Mouse (Mus musculus) embryonic facial prominence, embryonic 11.5 days (tissue): Measurements from ENCODE around the gene Lpin2. TPM values are rescaled to one million over a fixed set of nuclear protein-coding genes. Genes with fewer than 3 reads are reported as not detected.

ENCODE experiments used
- ATAC-seq: fragments of 200-750 bp; cut with Nextera tagmentation; replicated peaks from 2 replicates; pipeline ENCODE4 v1.8.0; 2017; ENCODE audit warnings: low read depth; ENCODE audit not compliant: insufficient number of reproducible peaks, low FRiP score, low TSS enrichment
- DNase-seq: peaks from one replicate; pipeline ENCODE4 v3.0.0-alpha.2; 2015; ENCODE audit warnings: low spot score
- H3K27ac ChIP-seq: fragments of 300-500 bp; sonication (generic); replicated peaks from 2 replicates; pipeline ENCODE4 v1.5.1; 2014; ENCODE audit warnings: mild to moderate bottlenecking, low read depth, low read length, control low read depth
- H3K27me3 ChIP-seq: fragments of 300-500 bp; sonication (generic); 2 replicates; pipeline ENCODE4 v1.6.1; 2014; ENCODE audit warnings: mild to moderate bottlenecking, low read length, moderate library complexity, mixed read lengths; ENCODE audit not compliant: control insufficient read depth, insufficient read depth
- H3K36me3 ChIP-seq: fragments of 300-500 bp; sonication (generic); replicated peaks from 2 replicates; pipeline ENCODE4 v1.6.1; 2014; ENCODE audit warnings: low read depth, mild to moderate bottlenecking, low read length, moderate library complexity, mixed read lengths; ENCODE audit not compliant: control insufficient read depth, insufficient read depth
- H3K4me1 ChIP-seq: fragments of 300-500 bp; sonication (generic); 2 replicates; pipeline ENCODE4 v1.6.1; 2014; ENCODE audit warnings: low read length, mixed read lengths; ENCODE audit not compliant: control insufficient read depth, insufficient read depth
- H3K4me2 ChIP-seq: fragments of 300-500 bp; sonication (generic); 2 replicates; pipeline ENCODE4 v1.6.1; 2014; ENCODE audit warnings: low read depth, mild to moderate bottlenecking, control low read depth, low read length, moderate library complexity
- H3K4me3 ChIP-seq: fragments of 300-500 bp; sonication (generic); 2 replicates; pipeline ENCODE4 v1.5.1; 2014; ENCODE audit warnings: low read depth, low read length, control low read depth
- H3K9ac ChIP-seq: fragments of 300-500 bp; sonication (generic); replicated peaks from 2 replicates; pipeline ENCODE4 v1.6.1; 2014; ENCODE audit warnings: mild to moderate bottlenecking, control low read depth, low read length
- H3K9me3 ChIP-seq: fragments of 300-500 bp; sonication (generic); replicated peaks from 2 replicates; pipeline ENCODE4 v1.6.1; 2016; ENCODE audit warnings: mild to moderate bottlenecking, low read length, inconsistent platforms, mixed read lengths; ENCODE audit not compliant: control insufficient read depth
- WGBS: fragments of 180-500 bp; shearing (Covaris S2); extraction: QIAGEN DNeasy Blood & Tissue Kit; methylation state at CpG from one replicate; pipeline ENCODE4 v1.1.7; 2014; 5-methylcytosine and 5-hydroxymethylcytosine counted together
- polyA plus RNA-seq: library from polyadenylated mRNA; unstranded; fragments of >200 nt; fragmentation: Nextera tagmentation; extraction: Ambion mirVana; gene quantifications from 2 replicates; pipeline ENCODE4 v1.2.1, GENCODE M21; 2014

Gene Lpin2
- 46.3 and 49.4 TPM in 2 replicates for polyA plus RNA-seq

DNA sequence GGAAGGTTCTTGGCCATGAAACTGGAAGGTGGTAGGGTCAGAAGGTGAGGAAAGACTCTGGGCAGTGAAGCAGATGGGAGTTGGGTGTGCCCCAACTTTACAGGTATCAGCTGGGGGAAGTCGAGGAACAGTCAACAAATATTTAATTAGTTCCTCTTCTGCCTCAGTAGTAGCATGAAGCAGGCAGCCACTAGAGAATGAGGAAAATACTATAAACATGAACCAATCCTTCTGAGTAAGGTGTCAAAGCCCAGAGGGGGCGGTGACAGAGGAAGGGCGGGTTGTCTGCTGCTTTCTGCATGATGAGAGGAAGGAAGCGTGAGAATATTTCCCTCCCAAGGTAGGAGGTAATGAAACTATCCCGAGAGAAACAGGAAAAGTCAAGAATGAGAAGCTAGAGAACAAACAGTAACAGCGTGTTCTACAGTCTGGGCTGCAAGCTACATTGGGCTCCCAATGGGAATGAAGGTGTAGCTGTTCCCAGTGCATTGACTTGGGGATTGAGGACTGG, at the start of gene Lpin2:
Gene Lpin2 (plus strand): TSS at position 350 of the 511 bp plus-strand sequence.
- no peak for ATAC-seq

GRCm38 (mm10) chr17:71132856-71133439, 49.4 kb upstream of the Lpin2 start:
- Histone ChIP-seq H3K4me2 (no peak overlapping the region), H3K9me3 (no peaks in the 10 kb centered on the region), H3K4me3 (no peak overlapping the region), H3K27me3 (no peaks in the 10 kb centered on the region), H3K9ac (no peak overlapping the region), H3K36me3 (no peaks in the 10 kb centered on the region), H3K27ac (no peak overlapping the region), H3K4me1 (no peaks in the 10 kb centered on the region)
- WGBS = 88% methylated on average over 11 of the region's 11 CpGs
- DNase-seq = no peak
- no peak for ATAC-seq

More for the DNA sequence above, at the start of gene Lpin2:
- no peaks in the 10 kb centered on the region for H3K27me3 ChIP-seq
- peak within 1 kb of the TSS; percentile 86 for H3K4me3 ChIP-seq
- 15% methylated on average over 6 of the region's 6 CpGs for WGBS
- H3K4me2 ChIP-seq = peak within 1 kb of the TSS; percentile 82
- no peaks in the 10 kb centered on the region for H3K9me3 ChIP-seq
- H3K9ac ChIP-seq = peak within 1 kb of the TSS; percentile 92
- no peaks in the 10 kb centered on the region for H3K36me3 ChIP-seq
- no peaks in the 10 kb centered on the region; the same call in none of the 2 replicates for H3K4me1 ChIP-seq
- peak within 1 kb of the TSS; percentile 89 for H3K27ac ChIP-seq
- DNase-seq = no peak

DNA sequence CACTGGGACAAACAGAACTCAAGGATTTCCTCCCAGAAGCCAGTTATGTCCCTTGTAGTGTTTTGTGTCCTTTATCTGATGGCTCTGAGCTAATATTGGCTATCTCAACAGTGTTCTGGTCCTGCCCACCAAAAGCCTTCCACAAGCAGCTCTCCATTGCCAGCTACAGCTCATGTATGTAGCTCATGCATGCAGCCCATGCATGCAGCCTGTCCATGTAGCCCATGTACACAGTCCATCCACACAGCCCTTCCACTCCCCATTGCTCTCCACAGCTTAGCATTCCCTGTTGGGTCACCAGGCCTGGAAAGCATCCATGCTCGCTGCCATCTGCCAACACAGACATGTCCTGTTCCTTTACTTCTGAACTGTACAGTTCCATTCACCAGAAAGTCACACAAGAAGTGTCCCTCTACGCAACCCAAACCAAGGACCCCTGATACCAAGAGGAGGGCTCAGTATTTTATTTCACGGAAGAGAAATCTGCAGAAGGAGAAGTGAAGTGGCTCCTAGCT, 47.9 kb upstream of the Lpin2 start:
- DNase-seq = no peak
- H3K4me3 ChIP-seq = no peak overlapping the region
- no peaks in the 10 kb centered on the region for H3K9me3 ChIP-seq
- H3K36me3 ChIP-seq = no peaks in the 10 kb centered on the region
- no peak for ATAC-seq
- no peak overlapping the region for H3K4me2 ChIP-seq
- H3K9ac ChIP-seq = no peak overlapping the region
- H3K27me3 ChIP-seq = no peaks in the 10 kb centered on the region
- 93% methylated on average over 3 of the region's 3 CpGs for WGBS
- no peak overlapping the region for H3K27ac ChIP-seq
- H3K4me1 ChIP-seq = no peaks in the 10 kb centered on the region

DNA sequence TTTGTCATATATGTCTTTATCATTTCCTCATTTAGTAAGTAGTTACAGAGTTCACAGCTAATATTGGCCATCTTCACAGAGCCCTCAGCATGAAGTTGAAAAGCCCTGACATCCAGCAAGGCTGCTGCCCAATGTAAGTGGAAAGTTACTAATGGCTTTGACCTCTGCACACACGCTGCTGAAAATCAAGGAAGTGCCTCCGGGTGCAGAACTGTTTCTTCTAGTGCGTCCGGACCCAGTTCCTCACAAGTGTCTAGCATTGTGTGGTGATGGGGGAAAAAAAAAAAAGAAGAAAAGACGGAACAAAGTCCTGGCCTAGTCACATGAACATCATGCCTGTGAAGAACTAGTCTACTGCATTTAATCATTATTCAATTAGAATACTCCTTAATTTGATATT, 47.3 kb upstream of the Lpin2 start:
- no peak overlapping the region for H3K4me3 ChIP-seq
- 40% methylated on average over 5 of the region's 5 CpGs for WGBS
- no peaks in the 10 kb centered on the region for H3K36me3 ChIP-seq
- H3K27me3 ChIP-seq = no peaks in the 10 kb centered on the region
- ATAC-seq = no peak
- no peaks in the 10 kb centered on the region for H3K4me1 ChIP-seq
- no peak overlapping the region for H3K27ac ChIP-seq
- no peak overlapping the region for H3K4me2 ChIP-seq
- no peaks in the 10 kb centered on the region for H3K9me3 ChIP-seq
- no peak for DNase-seq
- H3K9ac ChIP-seq = no peak overlapping the region

- H3K4me1 ChIP-seq = no peaks in the 10 kb centered on the region
- H3K4me2 ChIP-seq = no peak overlapping the region
- no peak overlapping the region for H3K27ac ChIP-seq
- ATAC-seq (no peak), DNase-seq (no peak)
- no peak overlapping the region for H3K4me3 ChIP-seq
- no peaks in the 10 kb centered on the region for H3K36me3 ChIP-seq
- no peak overlapping the region for H3K9ac ChIP-seq
- 88% methylated on average over 5 of the region's 5 CpGs for WGBS
- H3K27me3 ChIP-seq = no peaks in the 10 kb centered on the region
- H3K9me3 ChIP-seq = no peaks in the 10 kb centered on the region
Measured at GRCm38 (mm10) chr17:71135866-71136265, 46.5 kb upstream of the Lpin2 start.

DNA sequence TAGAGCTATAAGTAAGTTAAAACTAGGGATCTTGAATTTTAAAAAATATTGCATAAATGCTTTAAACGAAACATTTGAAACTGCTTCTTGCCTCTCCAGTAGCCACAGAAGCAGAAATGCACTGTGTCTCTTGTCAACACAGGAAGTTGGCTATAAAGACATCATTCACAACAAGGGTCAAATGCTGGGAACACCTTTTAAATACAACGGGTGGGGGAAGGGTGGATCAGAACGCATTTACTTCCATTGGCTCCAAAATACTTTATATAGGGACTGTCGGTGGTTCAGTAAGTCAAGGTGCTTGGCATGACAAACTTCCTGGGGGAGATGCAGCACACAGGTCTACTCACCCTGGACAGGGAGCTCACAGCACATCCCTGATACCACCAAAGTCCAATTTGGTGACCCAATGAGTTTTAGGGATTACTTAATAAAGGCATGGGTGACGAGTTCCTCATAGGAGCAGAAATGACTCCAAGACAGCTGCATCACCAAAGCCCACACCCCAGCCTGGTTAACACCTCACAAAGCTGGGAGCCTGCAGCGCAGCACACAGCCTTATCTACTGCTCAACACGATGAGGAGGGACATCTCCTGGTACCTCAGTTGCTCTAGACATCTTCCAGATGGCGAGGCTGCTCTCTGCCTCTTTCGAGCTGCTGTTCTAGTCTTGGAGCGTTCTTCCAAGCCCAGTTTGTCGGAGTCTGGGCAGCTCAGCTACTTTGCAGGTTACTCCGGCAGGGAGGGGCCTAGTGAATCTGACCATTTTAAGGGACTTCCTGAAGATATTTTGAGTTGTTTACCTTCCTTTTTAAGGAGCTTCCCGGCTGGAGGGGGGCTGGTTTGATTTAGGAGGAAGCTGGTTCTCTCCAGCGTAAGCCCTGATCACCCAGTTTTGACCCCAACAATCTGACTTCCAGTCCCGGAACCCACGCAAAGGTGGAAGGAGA, 45.7 kb upstream of the Lpin2 start:
- Histone ChIP-seq H3K4me1 (no peaks in the 10 kb centered on the region), H3K4me2 (no peak overlapping the region), H3K36me3 (no peaks in the 10 kb centered on the region), H3K9me3 (no peaks in the 10 kb centered on the region), H3K4me3 (no peak overlapping the region), H3K27me3 (no peaks in the 10 kb centered on the region), H3K9ac (no peak overlapping the region), H3K27ac (no peak overlapping the region)
- DNase-seq (no peak), ATAC-seq (no peak)
- 74% methylated on average over 16 of the region's 16 CpGs for WGBS

DNA sequence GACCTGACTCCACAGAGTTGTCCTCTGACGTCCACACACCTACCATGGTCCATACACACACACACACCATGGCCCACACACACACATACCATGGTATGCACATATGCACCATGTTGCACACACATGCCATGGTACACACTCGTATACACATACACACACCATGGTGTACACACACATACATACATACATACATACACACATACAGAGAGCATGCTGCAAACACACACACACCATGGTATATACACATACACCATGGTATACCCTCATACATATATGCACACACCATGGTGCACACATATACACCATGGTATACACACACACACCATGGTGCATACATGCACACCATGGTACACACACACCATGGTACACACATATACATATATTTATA, 45.0 kb upstream of the Lpin2 start:
- WGBS = 80% methylated on average over 2 of the region's 2 CpGs
- no peak for ATAC-seq
- H3K36me3 ChIP-seq = no peaks in the 10 kb centered on the region
- H3K4me1 ChIP-seq = no peaks in the 10 kb centered on the region
- no peak overlapping the region for H3K27ac ChIP-seq
- H3K27me3 ChIP-seq = no peaks in the 10 kb centered on the region
- no peak for DNase-seq
- H3K9ac ChIP-seq = no peak overlapping the region
- H3K9me3 ChIP-seq = no peaks in the 10 kb centered on the region
- no peak overlapping the region for H3K4me2 ChIP-seq
- no peak overlapping the region for H3K4me3 ChIP-seq

GRCm38 (mm10) chr17:71142068-71142467, 40.3 kb upstream of the Lpin2 start:
- Histone ChIP-seq H3K4me3 (no peak overlapping the region), H3K4me1 (no peaks in the 10 kb centered on the region), H3K27me3 (no peaks in the 10 kb centered on the region), H3K9ac (no peak overlapping the region), H3K9me3 (no peaks in the 10 kb centered on the region), H3K36me3 (no peaks in the 10 kb centered on the region), H3K27ac (no peak overlapping the region), H3K4me2 (no peak overlapping the region)
- WGBS = 85% methylated on average over 4 of the region's 4 CpGs
- ATAC-seq (no peak), DNase-seq (no peak)
